Mouse (Mus musculus) forebrain, embryonic 10.5 days (tissue): ENCODE results near the gene Gcm1. TPM values are rescaled to one million over a fixed set of nuclear protein-coding genes. Genes with fewer than 3 reads are reported as not detected.

Experiments
- DNase-seq: peaks from one replicate; pipeline ENCODE4 v3.0.0-alpha.2; 2017; ENCODE audit warnings: low spot score; ENCODE audit errors: extremely low spot score
- H3K27ac ChIP-seq: fragments of 300-500 bp; sonication (generic); 2 replicates; pipeline ENCODE4 v1.5.1; 2016; ENCODE audit warnings: mild to moderate bottlenecking
- H3K27me3 ChIP-seq: fragments of 300-500 bp; sonication (generic); 2 replicates; pipeline ENCODE4 v1.6.1; 2016; ENCODE audit warnings: mild to moderate bottlenecking; ENCODE audit not compliant: poor library complexity, severe bottlenecking
- H3K36me3 ChIP-seq: fragments of 300-500 bp; sonication (generic); replicated peaks from 2 replicates; pipeline ENCODE4 v1.6.1; 2016; ENCODE audit warnings: mild to moderate bottlenecking, moderate library complexity
- H3K4me1 ChIP-seq: fragments of 300-500 bp; sonication (generic); 2 replicates; pipeline ENCODE4 v1.6.1; 2016
- H3K4me3 ChIP-seq: fragments of 300-500 bp; sonication (generic); 2 replicates; pipeline ENCODE4 v1.5.1; 2016; ENCODE audit warnings: mild to moderate bottlenecking, moderate library complexity
- H3K9me3 ChIP-seq: fragments of 300-500 bp; sonication (generic); 2 replicates; pipeline ENCODE4 v1.6.1; 2016; ENCODE audit warnings: mild to moderate bottlenecking, moderate library complexity
- WGBS: fragments of 180-500 bp; shearing (Covaris S2); methylation state at CpG from one replicate; pipeline ENCODE4 v1.1.7; 2016; 5-methylcytosine and 5-hydroxymethylcytosine counted together
- polyA plus RNA-seq: library from polyadenylated mRNA; unstranded; fragments of >200 nt; fragmentation: Nextera tagmentation; extraction: Ambion mirVana; gene quantifications from 2 replicates; pipeline ENCODE4 v1.2.1, GENCODE M21; 2016

The Gcm1 gene
- polyA plus RNA-seq, 1 experiment from 2014 or later: not detected

DNA sequence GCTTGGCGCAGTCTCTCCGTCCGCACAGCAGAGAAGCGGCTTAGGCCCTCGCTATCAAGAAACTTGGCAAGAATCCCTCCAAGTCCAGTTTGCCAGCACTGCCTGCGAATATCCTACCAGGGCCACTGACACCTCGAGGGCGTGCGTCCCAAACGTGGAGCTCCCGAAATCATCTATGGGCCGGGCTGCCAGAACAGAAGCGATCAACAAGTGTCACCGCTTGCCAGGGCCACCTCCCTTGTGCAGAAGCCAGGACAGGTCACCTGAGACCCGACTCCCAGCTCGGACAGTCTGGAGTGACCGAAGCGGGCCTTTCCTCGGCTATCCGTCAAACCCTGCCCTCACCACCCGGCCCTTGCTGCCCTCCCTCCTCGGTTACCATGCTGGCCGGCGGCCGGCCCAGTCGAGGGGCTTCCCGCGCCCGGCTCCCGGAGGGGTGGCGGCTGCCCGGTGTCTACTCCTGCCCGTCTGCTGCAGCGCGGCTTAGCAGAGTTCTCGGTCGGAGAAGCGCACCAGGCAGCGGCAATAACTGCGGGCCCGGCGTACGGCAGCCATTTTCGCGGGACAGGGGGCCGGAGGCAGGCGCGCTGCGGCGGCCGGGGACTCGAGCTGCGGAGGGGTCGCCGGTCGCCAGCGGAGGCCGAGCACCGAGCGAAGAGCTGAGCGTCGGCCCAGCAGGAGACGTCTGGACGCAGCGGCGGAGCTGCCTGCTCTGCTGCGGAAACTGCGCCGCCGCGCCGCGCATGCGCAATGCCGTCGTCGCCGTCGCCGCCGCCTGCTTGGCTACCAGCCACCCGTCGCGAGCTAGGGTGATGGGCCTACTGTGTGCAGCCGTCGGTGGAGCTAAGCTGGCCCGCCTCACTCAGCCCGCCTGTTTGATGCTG, 56.4 kb downstream of the Gcm1 start:
- Histone ChIP-seq H3K9me3 (no peaks in the 10 kb centered on the region), H3K27me3 (peaks cover 6% of the 10 kb centered on the region; the same call in 1 of the 2 replicates), H3K4me1 (peaks cover 35% of the 10 kb centered on the region), H3K27ac (peak overlapping the region; percentile 93), H3K4me3 (peak overlapping the region; percentile 93), H3K36me3 (0 out of 2 replicates have a peak, but pooled peaks cover 5% of the 10 kb centered on the region)
- peak; percentile 80 for DNase-seq
- WGBS: under 1% methylated on average over 88 of the region's 88 CpGs

DNA sequence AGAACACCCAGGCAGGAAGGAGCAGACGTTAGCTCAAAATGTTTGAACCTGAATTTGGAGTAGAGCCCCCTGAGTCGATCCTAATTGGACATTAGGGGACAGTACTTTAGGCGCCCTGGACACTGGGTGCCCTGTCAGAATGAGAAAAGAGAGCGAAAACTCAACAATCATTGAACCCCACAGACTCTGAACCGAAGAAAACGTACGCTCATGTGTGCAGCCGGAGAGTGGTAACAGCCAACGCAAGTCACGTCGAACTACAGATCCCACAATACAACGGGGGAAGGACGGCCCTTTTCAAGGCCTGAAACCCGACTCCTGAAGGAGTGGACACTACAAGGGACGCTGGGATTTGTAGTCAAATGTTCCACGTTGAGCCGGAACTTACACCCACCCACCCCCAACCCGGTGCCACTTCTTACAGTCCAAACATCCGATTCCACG, 57.1 kb downstream of the Gcm1 start, which contains the start of the genes Fbxo9 and Ick:
Fbxo9 (minus strand) TSS at position 270 of the 444 bp plus-strand sequence.
Ick (plus strand) TSS at position 397 of the 444 bp plus-strand sequence.
- Histone ChIP-seq H3K4me3 (peak within 1 kb of the TSS; percentile 93), H3K27me3 (peaks cover 6% of the 10 kb centered on the region; the same call in 1 of the 2 replicates), H3K36me3 (0 out of 2 replicates have a peak, but pooled peaks cover 5% of the 10 kb centered on the region), H3K9me3 (no peaks in the 10 kb centered on the region), H3K27ac (peak within 1 kb of the TSS; percentile 93), H3K4me1 (peaks cover 36% of the 10 kb centered on the region)
- DNase-seq: peak; percentile 87
- 0% methylated on average over 20 of the region's 20 CpGs for WGBS

DNA sequence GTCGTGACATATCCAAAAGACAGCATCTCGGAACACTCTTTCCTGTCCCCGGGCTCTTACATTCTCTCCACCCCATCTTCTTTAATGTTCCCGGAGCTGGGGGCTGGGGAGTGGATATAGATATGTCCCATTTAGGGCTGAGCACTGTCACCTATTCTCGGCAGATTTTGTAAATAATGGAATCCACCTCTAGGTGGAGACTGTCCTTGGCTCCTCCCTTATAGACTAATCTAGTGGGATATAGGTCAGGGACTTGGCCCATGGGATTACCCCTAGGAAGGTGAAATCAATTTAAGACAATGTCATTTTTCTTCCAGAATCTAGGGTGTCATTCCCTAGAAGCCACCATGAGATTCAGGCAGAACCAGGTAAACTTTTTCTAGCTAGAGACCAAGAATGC, 57.9 kb downstream of the Gcm1 start:
- DNase-seq: no peak
- Histone ChIP-seq H3K27ac (no peak overlapping the region), H3K9me3 (no peaks in the 10 kb centered on the region), H3K4me3 (peak overlapping the region; percentile 93), H3K27me3 (peaks cover 6% of the 10 kb centered on the region; the same call in 1 of the 2 replicates), H3K4me1 (peaks cover 44% of the 10 kb centered on the region), H3K36me3 (0 out of 2 replicates have a peak, but pooled peaks cover 3% of the 10 kb centered on the region)
- WGBS: 44% methylated on average over 5 of the region's 5 CpGs

DNA sequence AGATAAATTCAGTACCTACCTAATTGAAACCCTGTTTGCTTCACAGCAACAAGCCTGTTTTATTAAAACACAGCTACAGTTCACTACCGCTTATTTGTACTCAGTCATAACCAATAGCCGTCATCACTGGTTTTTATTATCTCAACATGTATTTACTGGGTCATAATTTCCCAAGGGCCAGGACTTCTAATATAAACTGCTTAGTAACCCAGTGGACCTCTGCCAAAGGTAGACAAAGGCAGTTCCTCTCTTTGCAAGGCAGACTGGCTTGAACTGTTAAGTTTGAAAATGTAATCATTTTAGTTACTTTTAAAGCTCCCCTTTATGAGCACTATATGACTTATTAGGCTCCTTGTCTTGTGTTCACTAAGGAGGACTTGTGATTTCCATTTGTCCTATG, 59.7 kb downstream of the Gcm1 start:
- no peaks in the 10 kb centered on the region for H3K9me3 ChIP-seq
- peaks cover 50% of the 10 kb centered on the region for H3K4me1 ChIP-seq
- WGBS: 96% methylated on average over 2 of the region's 2 CpGs

DNA sequence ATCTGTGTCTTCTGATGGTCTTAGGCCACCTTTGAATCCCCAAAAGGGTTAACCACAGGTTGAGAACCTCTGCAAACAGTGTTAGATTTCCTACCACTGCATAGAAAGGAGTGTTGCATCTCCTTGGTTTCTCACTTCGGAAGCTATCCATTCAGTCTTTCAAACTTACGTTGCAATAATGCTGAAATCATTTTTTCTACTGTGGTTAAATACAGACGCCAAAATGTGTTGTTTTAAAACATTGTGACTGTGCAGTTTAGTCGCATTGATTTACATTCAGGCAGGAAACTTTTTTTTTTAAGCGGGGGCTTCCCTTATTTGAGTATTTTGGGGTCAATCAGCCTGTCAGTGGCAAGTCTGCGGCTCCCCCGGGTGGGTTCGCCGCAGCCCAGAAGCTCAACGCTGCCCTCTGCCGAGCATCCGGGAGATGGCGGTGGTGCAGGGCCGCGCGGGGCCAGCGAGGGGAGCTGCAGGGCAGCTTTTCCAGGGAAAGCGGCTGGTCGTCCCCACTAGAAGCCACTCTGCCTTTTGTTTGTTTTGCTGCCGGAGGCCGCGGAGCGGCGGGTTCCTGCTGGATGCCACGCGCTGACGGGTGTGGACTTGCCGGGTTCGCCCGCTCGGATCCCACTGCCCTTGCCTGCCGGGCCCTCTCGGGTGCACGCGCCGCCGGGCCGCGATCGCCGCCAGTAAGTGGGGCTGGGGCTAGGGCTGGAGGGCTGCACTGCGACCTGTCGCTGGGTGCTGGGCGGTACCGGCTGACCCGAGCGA, 61.2 kb downstream of the Gcm1 start:
- H3K27ac ChIP-seq: peak overlapping the region; percentile 98
- peaks cover 36% of the 10 kb centered on the region for H3K4me1 ChIP-seq
- H3K27me3 ChIP-seq: no peaks in the 10 kb centered on the region
- DNase-seq: peak; percentile 92
- H3K9me3 ChIP-seq: no peaks in the 10 kb centered on the region; the same call in 1 of the 2 replicates
- peaks cover 26% of the 10 kb centered on the region for H3K36me3 ChIP-seq
- peak overlapping the region; percentile 96 for H3K4me3 ChIP-seq
- WGBS: 2% methylated on average over 47 of the region's 47 CpGs

More for the DNA sequence above, 59.7 kb downstream of the Gcm1 start:
- no peak overlapping the region for H3K4me3 ChIP-seq
- DNase-seq: no peak
- H3K36me3 ChIP-seq: peaks cover 17% of the 10 kb centered on the region
- H3K27me3 ChIP-seq: peaks cover 5% of the 10 kb centered on the region; the same call in 1 of the 2 replicates
- H3K27ac ChIP-seq: no peak overlapping the region

DNA sequence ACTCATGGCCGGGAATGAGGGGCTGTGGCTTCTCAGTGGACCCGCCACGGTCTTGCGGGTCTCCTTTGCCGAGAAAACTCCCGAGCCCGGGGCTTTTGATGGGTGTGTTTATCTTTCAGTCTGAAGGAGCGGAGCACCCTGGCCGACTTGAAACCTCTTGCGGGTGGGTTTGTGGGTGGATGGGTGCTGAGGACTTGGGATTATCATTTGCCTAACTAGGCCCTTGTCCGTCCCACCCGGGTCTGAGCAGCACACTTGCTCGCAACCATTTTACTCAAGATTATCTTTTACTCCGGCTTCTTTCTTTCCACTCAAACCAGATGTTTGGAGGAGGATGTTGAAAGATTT, 61.8 kb downstream of the Gcm1 start:
- H3K27me3 ChIP-seq: no peaks in the 10 kb centered on the region
- H3K4me1 ChIP-seq: peaks cover 33% of the 10 kb centered on the region
- H3K27ac ChIP-seq: peak overlapping the region; percentile 98
- 1% methylated on average over 14 of the region's 14 CpGs for WGBS
- no peaks in the 10 kb centered on the region; the same call in 1 of the 2 replicates for H3K9me3 ChIP-seq
- peak overlapping the region; percentile 96 for H3K4me3 ChIP-seq
- DNase-seq: no peak
- peaks cover 31% of the 10 kb centered on the region for H3K36me3 ChIP-seq

Other genes with a start within 250 kb of the Gcm1 start
- 102 and 106 TPM in 2 replicates for gene Elovl5, start 134.6 kb upstream of the Gcm1 start, polyA plus RNA-seq
- gene Fbxo9, start 57.1 kb downstream of the Gcm1 start, polyA plus RNA-seq: 21.0 and 22.9 TPM in 2 replicates
- gene Ick, start 57.3 kb downstream of the Gcm1 start, polyA plus RNA-seq: 31.9 and 36.0 TPM in 2 replicates
- 103 and 112 TPM in 2 replicates for gene Gsta4, start 130.8 kb downstream of the Gcm1 start, polyA plus RNA-seq
- not detected in 2 replicates for gene Gsta1, start 178.7 kb downstream of the Gcm1 start, polyA plus RNA-seq
- not detected in 2 replicates for gene Gm3776, start 205.2 kb downstream of the Gcm1 start, polyA plus RNA-seq
- not detected in 2 replicates for gene Gm10639, start 238.0 kb downstream of the Gcm1 start, polyA plus RNA-seq